Mouse (Mus musculus) heart, postnatal 0 days (tissue): ENCODE results near the gene Nucb1. TPM values are rescaled to one million over a fixed set of nuclear protein-coding genes. Genes with fewer than 3 reads are reported as not detected.

Source experiments
- ATAC-seq: fragments of 200-750 bp; cut with Nextera tagmentation; 2 replicates; pipeline ENCODE4 v1.8.0; 2017; ENCODE audit warnings: low read depth, moderate number of reproducible peaks, moderate library complexity; ENCODE audit not compliant: insufficient read depth
- DNase-seq: peaks from one replicate; pipeline ENCODE4 v3.0.0-alpha.2; 2016; ENCODE audit warnings: low spot score
- H3K27ac ChIP-seq: fragments of 300-500 bp; sonication (generic); 2 replicates; pipeline ENCODE4 v1.5.1; 2014; ENCODE audit warnings: low read depth, mild to moderate bottlenecking
- H3K27me3 ChIP-seq: fragments of 300-500 bp; sonication (generic); 2 replicates; pipeline ENCODE4 v1.6.1; 2014; ENCODE audit warnings: low read length, mixed read lengths; ENCODE audit not compliant: control insufficient read depth, insufficient read depth
- H3K36me3 ChIP-seq: fragments of 300-500 bp; sonication (generic); replicated peaks from 2 replicates; pipeline ENCODE4 v1.6.1; 2014; ENCODE audit warnings: low read length, mixed read lengths; ENCODE audit not compliant: control insufficient read depth, insufficient read depth
- H3K4me1 ChIP-seq: fragments of 300-500 bp; sonication (generic); 2 replicates; pipeline ENCODE4 v1.6.1; 2014; ENCODE audit warnings: antibody characterized with exemption; ENCODE audit not compliant: control insufficient read depth, insufficient read depth
- H3K4me2 ChIP-seq: fragments of 300-500 bp; sonication (generic); 2 replicates; pipeline ENCODE4 v1.6.1; 2014; ENCODE audit warnings: low read depth, mild to moderate bottlenecking, low read length, moderate library complexity
- H3K4me3 ChIP-seq: fragments of 300-500 bp; sonication (generic); 2 replicates; pipeline ENCODE4 v1.5.1; 2014; ENCODE audit warnings: low read depth, low read length
- H3K9ac ChIP-seq: fragments of 300-500 bp; sonication (generic); replicated peaks from 2 replicates; pipeline ENCODE4 v1.6.1; 2014; ENCODE audit warnings: low read depth, low read length, mixed read lengths
- H3K9me3 ChIP-seq: fragments of 300-500 bp; sonication (generic); replicated peaks from 2 replicates; pipeline ENCODE4 v1.6.1; 2016; ENCODE audit warnings: low read length; ENCODE audit not compliant: control insufficient read depth
- CTCF ChIP-seq: IDR thresholded peaks from 2 replicates; pipeline ENCODE4 v1.5.1; 2016; ENCODE audit warnings: antibody characterized with exemption, control low read depth, low read depth
- EP300 ChIP-seq: IDR thresholded peaks from 2 replicates; pipeline ENCODE4 v1.6.1; 2016; ENCODE audit warnings: antibody characterized with exemption, low read depth
- WGBS: fragments of 180-500 bp; shearing (Covaris S2); extraction: QIAGEN DNeasy Blood & Tissue Kit; methylation state at CpG from one replicate; pipeline ENCODE4 v1.1.7; 2014; 5-methylcytosine and 5-hydroxymethylcytosine counted together
- microRNA-seq: library from miRNA; unstranded; fragments of <30 nt; microRNA quantifications from one replicate; pipeline ENCODE4, GENCODE M21; 2016
- polyA plus RNA-seq: library from polyadenylated mRNA; unstranded; fragments of >200 nt; fragmentation: Nextera tagmentation; extraction: Ambion mirVana; gene quantifications from 2 replicates; pipeline ENCODE4 v1.2.1, GENCODE M21; 2015
- total RNA-seq: library from RNA; depleted of rRNA; stranded (reverse); fragments of >200 nt; gene quantifications from 2 replicates; pipeline ENCODE4 v1.2.3, GENCODE M21; 2014; ENCODE audit warnings: low replicate concordance; rRNA removed

Gene Nucb1
- total and polyA plus RNA-seq, 2 experiments from 2014 or later: 78.4 to 110 TPM

DNA sequence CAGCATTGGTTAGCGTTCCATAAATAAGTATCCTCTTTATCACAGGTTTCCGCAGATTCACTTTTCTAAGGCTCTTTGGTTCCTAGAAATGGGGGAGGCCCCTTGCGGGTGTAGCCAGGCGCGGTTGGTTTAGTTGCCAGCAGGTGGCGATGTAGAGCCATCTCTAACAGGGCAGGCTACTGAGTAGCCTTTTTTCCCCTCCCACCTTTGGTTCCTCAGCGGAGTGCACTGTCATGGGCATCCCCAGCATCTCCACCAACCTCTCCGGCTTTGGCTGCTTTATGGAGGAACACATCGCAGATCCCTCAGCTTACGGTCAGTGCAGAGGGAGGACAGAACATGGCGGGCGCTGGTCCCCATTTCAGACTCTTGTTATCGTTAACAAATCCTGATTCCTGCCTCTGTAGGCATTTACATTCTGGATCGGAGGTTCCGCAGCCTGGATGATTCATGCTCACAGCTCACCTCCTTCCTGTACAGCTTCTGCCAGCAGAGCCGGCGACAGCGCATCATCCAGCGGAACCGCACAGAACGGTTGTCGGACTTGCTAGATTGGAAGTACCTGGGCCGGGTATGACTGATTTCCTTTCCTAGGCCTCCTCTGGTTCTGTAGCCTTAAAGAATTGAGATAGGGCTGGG, 58.7 kb downstream of the Nucb1 start:
- Histone ChIP-seq H3K27me3 (no peaks in the 10 kb centered on the region), H3K4me1 (no peaks in the 10 kb centered on the region), H3K4me2 (no peak overlapping the region), H3K4me3 (no peak overlapping the region), H3K36me3 (peaks cover 65% of the 10 kb centered on the region), H3K9me3 (no peaks in the 10 kb centered on the region), H3K27ac (no peak overlapping the region), H3K9ac (no peak overlapping the region)
- WGBS: 56% methylated on average over 23 of the region's 23 CpGs
- ATAC-seq (peak; percentile 76), DNase-seq (peak; percentile 74)
- peak; percentile 81 for TF ChIP-seq CTCF
- no peak for TF ChIP-seq EP300

DNA sequence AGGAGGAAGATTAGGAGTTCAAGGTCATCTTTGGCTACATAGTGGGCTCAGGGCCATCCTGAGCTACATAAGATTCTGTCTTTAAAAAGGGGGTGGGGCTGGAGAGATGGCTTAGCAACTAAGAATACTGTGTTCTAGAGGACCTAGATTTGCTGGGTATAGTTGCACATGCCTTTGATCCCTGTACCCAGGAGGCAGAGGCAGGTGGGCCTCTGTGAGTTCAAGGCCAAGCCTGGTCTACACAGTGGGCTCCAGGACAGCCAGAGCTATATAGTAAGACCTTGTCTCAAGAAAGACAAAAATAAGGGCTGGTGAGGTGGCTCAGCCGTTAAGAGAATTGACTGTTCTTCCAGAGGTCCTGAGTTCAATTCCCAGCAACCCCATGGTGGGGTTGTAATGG, 60.2 kb downstream of the Nucb1 start:
- TF ChIP-seq EP300 (no peak), CTCF (no peak)
- no peak overlapping the region for H3K9ac ChIP-seq
- ATAC-seq (no peak), DNase-seq (no peak)
- no peak overlapping the region for H3K27ac ChIP-seq
- H3K4me3 ChIP-seq: no peak overlapping the region
- no peaks in the 10 kb centered on the region for H3K27me3 ChIP-seq
- WGBS: 92% methylated on average over 1 of the region's 1 CpGs
- no peaks in the 10 kb centered on the region for H3K9me3 ChIP-seq
- no peaks in the 10 kb centered on the region for H3K4me1 ChIP-seq
- H3K4me2 ChIP-seq: no peak overlapping the region
- peaks cover 71% of the 10 kb centered on the region for H3K36me3 ChIP-seq

DNA sequence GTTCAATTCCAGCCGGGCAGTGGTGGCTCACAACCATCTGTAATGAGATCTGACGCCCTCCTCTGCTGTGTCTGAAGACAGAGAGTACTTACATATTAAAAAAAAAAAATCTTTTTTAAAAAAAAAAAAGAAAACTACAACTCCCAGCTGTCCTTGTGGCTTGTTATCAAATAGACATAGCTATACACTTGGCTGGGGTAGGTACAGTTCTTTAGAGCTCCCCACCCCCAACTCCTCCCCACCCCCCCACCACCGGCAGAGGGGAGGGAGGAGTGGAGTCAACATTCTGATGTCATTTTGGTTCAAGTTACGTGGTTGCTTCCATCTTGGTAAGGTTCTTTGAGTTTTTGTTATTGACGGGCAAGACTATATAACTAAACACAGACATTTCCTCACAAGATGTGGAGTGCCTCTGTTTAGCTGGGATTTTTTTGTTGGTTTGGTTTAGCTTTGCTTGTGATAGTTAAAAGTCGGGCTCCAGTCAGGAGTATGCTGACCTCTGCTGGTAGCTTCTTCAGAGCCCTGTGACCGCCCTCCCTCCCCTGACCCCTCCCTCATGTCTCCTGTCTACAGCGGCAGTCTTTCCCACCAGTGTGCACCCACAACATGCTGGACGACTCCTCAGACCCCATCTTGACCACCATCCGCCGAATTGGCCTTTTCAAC, 62.7 kb downstream of the Nucb1 start:
- Histone ChIP-seq H3K9ac (0 out of 2 replicates have a peak overlapping the region, but pooled peaks have one; percentile 22), H3K27ac (no peak overlapping the region), H3K9me3 (no peaks in the 10 kb centered on the region), H3K4me1 (no peaks in the 10 kb centered on the region), H3K4me3 (no peak overlapping the region), H3K36me3 (peaks cover 73% of the 10 kb centered on the region), H3K4me2 (no peak overlapping the region), H3K27me3 (no peaks in the 10 kb centered on the region)
- TF ChIP-seq CTCF: peak; percentile 58
- no peak for TF ChIP-seq EP300
- DNase-seq (peak; percentile 74), ATAC-seq (peak; percentile 61)
- WGBS: 31% methylated on average over 11 of the region's 11 CpGs

DNA sequence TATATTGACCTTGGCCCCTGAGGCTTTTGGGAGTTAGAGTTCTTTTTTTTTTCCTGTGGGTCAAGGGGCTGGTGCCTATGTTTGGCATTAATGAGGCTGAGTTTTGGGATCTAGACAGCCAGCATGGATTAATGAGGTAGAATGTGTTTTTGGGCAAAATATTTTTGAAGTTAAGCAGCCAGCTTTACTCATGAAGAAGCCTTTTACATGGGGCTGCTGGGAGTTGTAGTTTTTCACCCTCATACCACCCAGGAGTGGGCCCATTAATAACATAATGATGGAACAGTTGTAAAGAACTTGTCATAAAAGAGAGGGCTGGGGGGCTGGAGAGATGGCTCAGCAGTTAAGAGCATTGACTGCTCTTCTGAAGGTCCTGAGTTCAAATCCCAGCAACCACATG, 63.6 kb downstream of the Nucb1 start:
- Histone ChIP-seq H3K4me2 (no peak overlapping the region), H3K27ac (no peak overlapping the region), H3K9ac (no peak overlapping the region), H3K27me3 (no peaks in the 10 kb centered on the region), H3K4me3 (no peak overlapping the region), H3K4me1 (no peaks in the 10 kb centered on the region), H3K36me3 (peaks cover 70% of the 10 kb centered on the region), H3K9me3 (no peaks in the 10 kb centered on the region)
- no peak for TF ChIP-seq EP300
- no peak for TF ChIP-seq CTCF
- no peak for ATAC-seq
- no peak for DNase-seq

DNA sequence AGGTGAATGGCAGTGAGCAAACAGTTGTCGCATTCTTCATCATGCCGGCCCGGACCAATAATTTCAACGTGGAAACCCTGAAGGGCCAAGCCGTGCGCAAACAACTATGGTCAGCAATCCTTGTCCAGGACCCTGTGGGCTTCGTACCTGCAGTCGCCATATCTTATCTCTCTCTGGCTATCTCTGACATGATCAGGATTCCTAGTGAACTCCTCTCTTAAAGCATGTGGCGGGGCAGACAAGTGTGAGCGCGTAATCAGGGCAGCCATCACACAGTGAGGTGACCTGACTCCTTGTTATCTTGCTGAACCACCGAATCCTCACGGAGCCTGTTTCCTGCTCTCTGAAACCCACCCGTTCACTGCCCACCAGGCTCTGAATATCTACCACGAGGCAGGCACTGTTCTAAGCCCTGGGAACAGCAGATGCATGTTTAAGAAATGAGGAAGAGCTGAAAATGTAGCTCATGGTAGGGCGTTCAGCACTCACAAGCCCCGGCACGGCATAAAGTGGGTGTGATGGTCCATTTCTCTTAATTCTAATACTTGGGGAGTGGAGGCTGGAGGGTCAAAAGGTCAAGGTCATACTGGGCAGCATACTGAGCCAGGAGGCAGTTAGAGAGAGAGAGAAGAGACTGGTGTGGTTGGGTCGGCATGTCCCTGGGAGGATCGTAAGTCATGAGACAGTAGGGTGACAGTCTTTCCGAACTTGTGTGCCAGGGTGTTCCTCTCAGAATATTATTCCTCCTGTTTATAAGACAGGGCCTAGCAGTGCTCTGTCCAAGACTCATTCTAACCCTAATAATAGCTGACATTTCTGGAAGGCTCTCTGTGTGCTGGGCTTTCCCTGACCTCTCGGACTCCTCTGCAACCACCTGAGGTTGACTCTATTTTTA, 66.4 kb downstream of the Nucb1 start:
- no peak overlapping the region for H3K27ac ChIP-seq
- ATAC-seq (no peak), DNase-seq (no peak)
- no peaks in the 10 kb centered on the region for H3K27me3 ChIP-seq
- H3K9me3 ChIP-seq: no peaks in the 10 kb centered on the region
- TF ChIP-seq CTCF (no peak), EP300 (no peak)
- H3K4me1 ChIP-seq: no peaks in the 10 kb centered on the region
- peaks cover 79% of the 10 kb centered on the region for H3K36me3 ChIP-seq
- H3K9ac ChIP-seq: no peak overlapping the region
- WGBS: 76% methylated on average over 22 of the region's 22 CpGs
- no peak overlapping the region for H3K4me3 ChIP-seq
- no peak overlapping the region for H3K4me2 ChIP-seq

Small RNA genes lying within 50 kb of the gene (microRNA-seq; reads per million reads assigned to microRNA genes)
- not detected for gene Gm22133

Other genes starting within 250 kb of the Nucb1 start
Only the 30 nearest of the 34 such genes appear.
- 15.8 and 44.0 TPM in 2 replicates for gene Trpm4, start 176.6 kb downstream of the Nucb1 start, total RNA-seq
- 14.2 and 15.2 TPM in 2 replicates for gene Trpm4, start 176.6 kb downstream of the Nucb1 start, polyA plus RNA-seq
- gene Hrc, start 175.1 kb downstream of the Nucb1 start, total RNA-seq: 38.8 and 39.7 TPM in 2 replicates
- gene Hrc, start 175.1 kb downstream of the Nucb1 start, polyA plus RNA-seq: 43.8 and 45.9 TPM in 2 replicates
- gene Ppfia3, start 143.4 kb downstream of the Nucb1 start, total RNA-seq: 0.15 and 1.8 TPM in 2 replicates
- 0.58 and 0.68 TPM in 2 replicates for gene Ppfia3, start 143.4 kb downstream of the Nucb1 start, polyA plus RNA-seq
- 0.46 TPM in 1 of 2 replicates, not detected in the other for gene Lin7b, start 139.8 kb downstream of the Nucb1 start, total RNA-seq
- 2.2 and 2.3 TPM in 2 replicates for gene Lin7b, start 139.8 kb downstream of the Nucb1 start, polyA plus RNA-seq
- gene Snrnp70, start 114.7 kb downstream of the Nucb1 start, total RNA-seq: 141 and 162 TPM in 2 replicates
- 79.7 and 80.3 TPM in 2 replicates for gene Snrnp70, start 114.7 kb downstream of the Nucb1 start, polyA plus RNA-seq
- 1.4 and 4.6 TPM in 2 replicates for gene Kcna7, start 104.8 kb downstream of the Nucb1 start, total RNA-seq
- 0.42 and 0.54 TPM in 2 replicates for gene Kcna7, start 104.8 kb downstream of the Nucb1 start, polyA plus RNA-seq
- 2.2 TPM in 1 of 2 replicates, not detected in the other for gene Ntf5, start 96.7 kb downstream of the Nucb1 start, total RNA-seq
- gene Ntf5, start 96.7 kb downstream of the Nucb1 start, polyA plus RNA-seq: 0.15 and 0.21 TPM in 2 replicates
- 0.27 TPM in 1 of 2 replicates, not detected in the other for gene Lhb, start 89.6 kb downstream of the Nucb1 start, total RNA-seq
- not detected in 2 replicates for gene Lhb, start 89.6 kb downstream of the Nucb1 start, polyA plus RNA-seq
- 109 and 123 TPM in 2 replicates for gene Gys1, start 75.6 kb downstream of the Nucb1 start, total RNA-seq
- 68.3 and 70.4 TPM in 2 replicates for gene Gys1, start 75.6 kb downstream of the Nucb1 start, polyA plus RNA-seq
- 76.9 and 106 TPM in 2 replicates for gene Ruvbl2, start 72.3 kb downstream of the Nucb1 start, total RNA-seq
- gene Ruvbl2, start 72.3 kb downstream of the Nucb1 start, polyA plus RNA-seq: 31.0 and 34.2 TPM in 2 replicates
- 1,107 and 1,211 TPM in 2 replicates for gene Ftl1, start 50.5 kb downstream of the Nucb1 start, total RNA-seq
- 2,163 and 2,221 TPM in 2 replicates for gene Ftl1, start 50.5 kb downstream of the Nucb1 start, polyA plus RNA-seq
- gene Bax, start 43.5 kb downstream of the Nucb1 start, total RNA-seq: 48.1 and 88.1 TPM in 2 replicates
- gene Bax, start 43.5 kb downstream of the Nucb1 start, polyA plus RNA-seq: 99.2 and 101 TPM in 2 replicates
- not detected in 2 replicates for gene Tulp2, start 28.5 kb downstream of the Nucb1 start, total RNA-seq
- gene Tulp2, start 28.5 kb downstream of the Nucb1 start, polyA plus RNA-seq: 0.15 and 0.20 TPM in 2 replicates
- gene Gm45808, start 23.6 kb downstream of the Nucb1 start, total RNA-seq: 14.2 TPM in 1 of 2 replicates, not detected in the other
- 0.18 TPM in 1 of 2 replicates, not detected in the other for gene Gm45808, start 23.6 kb downstream of the Nucb1 start, polyA plus RNA-seq
- 3.4 and 5.6 TPM in 2 replicates for gene Dhdh, start 21.6 kb downstream of the Nucb1 start, total RNA-seq
- 5.1 and 5.3 TPM in 2 replicates for gene Dhdh, start 21.6 kb downstream of the Nucb1 start, polyA plus RNA-seq
- 10.6 and 28.8 TPM in 2 replicates for gene Ppp1r15a, start 15.9 kb upstream of the Nucb1 start, total RNA-seq
- gene Ppp1r15a, start 15.9 kb upstream of the Nucb1 start, polyA plus RNA-seq: 19.2 and 22.8 TPM in 2 replicates
- gene Plekha4, start 15.9 kb upstream of the Nucb1 start, total RNA-seq: 1.3 and 3.4 TPM in 2 replicates
- gene Plekha4, start 15.9 kb upstream of the Nucb1 start, polyA plus RNA-seq: 0.78 and 1.2 TPM in 2 replicates
- not detected in 2 replicates for gene Hsd17b14, start 44.5 kb upstream of the Nucb1 start, total RNA-seq
- gene Hsd17b14, start 44.5 kb upstream of the Nucb1 start, polyA plus RNA-seq: 0.11 and 0.34 TPM in 2 replicates
- gene Bcat2, start 59.7 kb upstream of the Nucb1 start, total RNA-seq: 70.6 and 97.2 TPM in 2 replicates
- gene Bcat2, start 59.7 kb upstream of the Nucb1 start, polyA plus RNA-seq: 73.7 and 74.8 TPM in 2 replicates
- not detected in 2 replicates for gene Fgf21, start 105.1 kb upstream of the Nucb1 start, total RNA-seq
- gene Fgf21, start 105.1 kb upstream of the Nucb1 start, polyA plus RNA-seq: 0.12 TPM in 1 of 2 replicates, not detected in the other
- not detected in 2 replicates for gene Fut1, start 106.9 kb upstream of the Nucb1 start, total RNA-seq
- not detected in 2 replicates for gene Fut1, start 106.9 kb upstream of the Nucb1 start, polyA plus RNA-seq
- gene Izumo1, start 111.4 kb upstream of the Nucb1 start, total RNA-seq: 0.53 TPM in 1 of 2 replicates, not detected in the other
- gene Izumo1, start 111.4 kb upstream of the Nucb1 start, polyA plus RNA-seq: 0.11 and 0.23 TPM in 2 replicates
- gene Rasip1, start 117.1 kb upstream of the Nucb1 start, total RNA-seq: 68.8 and 77.6 TPM in 2 replicates
- gene Rasip1, start 117.1 kb upstream of the Nucb1 start, polyA plus RNA-seq: 13.7 and 14.3 TPM in 2 replicates
- 5.6 and 6.5 TPM in 2 replicates for gene Mamstr, start 129.6 kb upstream of the Nucb1 start, total RNA-seq
- 7.2 and 7.7 TPM in 2 replicates for gene Mamstr, start 129.6 kb upstream of the Nucb1 start, polyA plus RNA-seq
- gene Fut2, start 156.0 kb upstream of the Nucb1 start, total RNA-seq: not detected in 2 replicates
- gene Fut2, start 156.0 kb upstream of the Nucb1 start, polyA plus RNA-seq: 1.5 and 1.7 TPM in 2 replicates
- not detected in 2 replicates for gene Ntn5, start 173.6 kb upstream of the Nucb1 start, total RNA-seq
- gene Ntn5, start 173.6 kb upstream of the Nucb1 start, polyA plus RNA-seq: 0.11 TPM in 1 of 2 replicates, not detected in the other
- gene Sec1, start 184.0 kb upstream of the Nucb1 start, total RNA-seq: 0.62 and 1.3 TPM in 2 replicates
- gene Sec1, start 184.0 kb upstream of the Nucb1 start, polyA plus RNA-seq: 0.16 and 0.33 TPM in 2 replicates
- gene Car11, start 189.4 kb upstream of the Nucb1 start, total RNA-seq: 1.6 and 3.0 TPM in 2 replicates
- 2.5 and 2.8 TPM in 2 replicates for gene Car11, start 189.4 kb upstream of the Nucb1 start, polyA plus RNA-seq
- gene Dbp, start 194.7 kb upstream of the Nucb1 start, total RNA-seq: 29.3 and 37.4 TPM in 2 replicates
- 21.9 and 24.9 TPM in 2 replicates for gene Dbp, start 194.7 kb upstream of the Nucb1 start, polyA plus RNA-seq
- 1,259 and 1,310 TPM in 2 replicates for gene Rpl18, start 205.1 kb upstream of the Nucb1 start, total RNA-seq
- gene Rpl18, start 205.1 kb upstream of the Nucb1 start, polyA plus RNA-seq: 479 and 486 TPM in 2 replicates